20 mouse cellular contexts compared by ENCODE assay signal in the genomic region with DNA sequence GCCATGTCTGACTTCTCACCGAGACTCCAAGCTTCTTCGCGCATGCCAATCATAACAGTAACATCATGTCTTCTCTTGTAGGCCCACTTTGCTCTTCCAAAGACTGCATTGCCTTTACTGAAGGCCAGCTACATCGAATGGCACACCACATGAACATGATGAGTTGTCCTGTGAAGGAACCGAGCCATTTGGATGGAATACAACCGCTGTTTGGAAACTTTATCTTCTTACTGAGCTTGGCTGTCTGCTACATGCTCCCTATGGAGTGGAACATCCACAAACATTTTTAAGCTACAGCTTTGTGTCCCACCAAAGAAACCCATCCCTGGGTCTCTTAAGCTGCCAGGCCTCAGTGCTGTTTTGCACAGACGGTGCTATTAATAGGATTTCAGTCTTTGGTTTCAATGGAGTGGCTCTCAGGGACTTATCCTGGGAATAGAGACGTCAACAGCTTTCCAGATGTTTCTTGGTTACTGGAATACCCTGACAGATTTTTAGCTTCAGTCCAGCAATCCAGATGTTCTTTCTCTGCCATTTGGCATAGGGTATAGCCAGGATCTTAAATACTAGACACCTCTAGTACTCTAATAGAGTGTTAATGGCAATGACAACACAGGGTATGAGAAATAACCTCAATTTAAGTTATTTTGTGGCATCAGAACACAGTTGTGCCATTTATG.
DNase-seq lines count a peak whose midpoint lies in the region; ATAC-seq lines count a peak whose summit lies in the region.
"Had no signal": no experiment of that assay in that cellular context is flagged by ENCODE, and none has a peak within 500 bp of the region (broad histone marks: within the 10 kb centered on the region; RNA-seq: fewer than 3 reads in every experiment).

No protein-coding gene starts in this region.

- no peak overlapping the region for H3K27ac ChIP-seq in heart, embryonic 11.5 days (ENCODE audit: low read depth, low read length)
- peak overlapping the region; percentile 65 for H3K27ac ChIP-seq in lung, embryonic 16.5 days (ENCODE audit: low read length)
- H3K27ac ChIP-seq in embryonic facial prominence, embryonic 14.5 days (replicated peaks; ENCODE audit: low read depth, low read length) = no peak overlapping the region; the same call in 1 of the 2 replicates
- peak overlapping the region; percentile 62 for H3K27ac ChIP-seq in stomach, embryonic 16.5 days (ENCODE audit: low read length)
- H3K27ac ChIP-seq: forebrain, embryonic 13.5 days had no signal

- no peaks in the 10 kb centered on the region for H3K4me1 ChIP-seq in heart, embryonic 11.5 days (ENCODE audit: control insufficient read depth, insufficient read depth, low read length)
- no peaks in the 10 kb centered on the region for H3K4me1 ChIP-seq in lung, embryonic 16.5 days (replicated peaks; ENCODE audit: control insufficient read depth, insufficient read depth, low read length)
- H3K4me1 ChIP-seq in embryonic facial prominence, embryonic 14.5 days (ENCODE audit: control insufficient read depth, insufficient read depth, low read length) = no peaks in the 10 kb centered on the region
- no peaks in the 10 kb centered on the region for H3K4me1 ChIP-seq in stomach, embryonic 16.5 days (ENCODE audit: control insufficient read depth, insufficient read depth, low read length)
- H3K4me1 ChIP-seq: forebrain, embryonic 13.5 days had no signal

- no peak overlapping the region for H3K9ac ChIP-seq in heart, embryonic 11.5 days (ENCODE audit: low read depth, low read length)
- no peak overlapping the region for H3K9ac ChIP-seq in lung, embryonic 16.5 days (ENCODE audit: low read length)
- no peak overlapping the region for H3K9ac ChIP-seq in embryonic facial prominence, embryonic 14.5 days (ENCODE audit: low read depth, low read length)
- H3K9ac ChIP-seq in stomach, embryonic 16.5 days (ENCODE audit: low read length) = no peak overlapping the region
- H3K9ac ChIP-seq: forebrain, embryonic 13.5 days had no signal

- ATAC-seq in heart, embryonic 11.5 days (replicated peaks; ENCODE audit: insufficient number of reproducible peaks, low FRiP score, low TSS enrichment) = no peak
- peak; percentile 83 for ATAC-seq in lung, embryonic 16.5 days (ENCODE audit: low read depth)
- ATAC-seq in embryonic facial prominence, embryonic 14.5 days (ENCODE audit: low read depth) = peak; percentile 37; the same call in 1 of the 2 replicates
- ATAC-seq in stomach, embryonic 16.5 days (ENCODE audit: insufficient read depth, low FRiP score) = peak; percentile 44; the same call in 1 of the 2 replicates
- ATAC-seq: forebrain, embryonic 13.5 days; hindbrain, embryonic 16.5 days; intestine, embryonic 16.5 days had no signal

- DNase-seq in heart, adult 9 months (ENCODE audit: low spot score in 2 of 2) = peak; percentile 29 to 35
- no peak for DNase-seq in lung, adult 18-20 months
- peak; percentile 76 for DNase-seq in embryonic facial prominence, embryonic 14.5 days (ENCODE audit: low spot score)
- DNase-seq in ovary, postnatal 14 days (ENCODE audit: low spot score) = no peak
- DNase-seq: adrenal gland, adult 2 months; cerebellum, adult 2 months; cerebellum, postnatal 36 days; gastrocnemius, postnatal 14 days; lung, postnatal 4 days; right cerebral cortex, postnatal 4 days; thymus, postnatal 4 days had no signal

- H3K36me3 ChIP-seq in heart, embryonic 11.5 days (ENCODE audit: control insufficient read depth, insufficient read depth, low read length) = no peaks in the 10 kb centered on the region
- no peaks in the 10 kb centered on the region for H3K36me3 ChIP-seq in lung, embryonic 16.5 days (ENCODE audit: control insufficient read depth, insufficient read depth, low read length)
- H3K36me3 ChIP-seq in embryonic facial prominence, embryonic 14.5 days (ENCODE audit: control insufficient read depth, insufficient read depth, low read length) = no peaks in the 10 kb centered on the region
- no peaks in the 10 kb centered on the region for H3K36me3 ChIP-seq in stomach, embryonic 16.5 days (ENCODE audit: control insufficient read depth, insufficient read depth, low read length)

- H3K4me2 ChIP-seq in heart, embryonic 11.5 days = no peak overlapping the region
- no peak overlapping the region for H3K4me2 ChIP-seq in lung, embryonic 16.5 days (ENCODE audit: low read depth, low read length)
- no peak overlapping the region for H3K4me2 ChIP-seq in embryonic facial prominence, embryonic 14.5 days (ENCODE audit: low read depth, low read length)
- H3K4me2 ChIP-seq in stomach, embryonic 16.5 days (ENCODE audit: low read depth, low read length) = no peak overlapping the region
- H3K4me2 ChIP-seq: forebrain, embryonic 13.5 days; liver, embryonic 11.5 days; midbrain, embryonic 11.5 days had no signal

- H3K27me3 ChIP-seq in heart, embryonic 11.5 days (ENCODE audit: control insufficient read depth, insufficient read depth, low read length) = no peaks in the 10 kb centered on the region
- no peaks in the 10 kb centered on the region for H3K27me3 ChIP-seq in lung, embryonic 16.5 days (ENCODE audit: control insufficient read depth, insufficient read depth, low read depth, low read length)
- H3K27me3 ChIP-seq in embryonic facial prominence, embryonic 14.5 days (replicated peaks; ENCODE audit: control insufficient read depth, insufficient read depth, low read length) = no peaks in the 10 kb centered on the region
- no peaks in the 10 kb centered on the region for H3K27me3 ChIP-seq in stomach, embryonic 16.5 days (ENCODE audit: control insufficient read depth, insufficient read depth, low read length)
- H3K27me3 ChIP-seq: forebrain, embryonic 13.5 days had no signal

- no peaks in the 10 kb centered on the region for H3K9me3 ChIP-seq in heart, embryonic 11.5 days (replicated peaks; ENCODE audit: control insufficient read depth, low read length)
- no peaks in the 10 kb centered on the region for H3K9me3 ChIP-seq in lung, embryonic 16.5 days (ENCODE audit: control insufficient read depth, low read length)
- H3K9me3 ChIP-seq in embryonic facial prominence, embryonic 14.5 days (ENCODE audit: control insufficient read depth, low read length) = no peaks in the 10 kb centered on the region
- no peaks in the 10 kb centered on the region for H3K9me3 ChIP-seq in stomach, embryonic 16.5 days (replicated peaks; ENCODE audit: control insufficient read depth, low read length)
- H3K9me3 ChIP-seq: forebrain, embryonic 13.5 days had no signal

- H3K4me3 ChIP-seq in heart, embryonic 11.5 days (ENCODE audit: low read depth, low read length) = no peak overlapping the region
- H3K4me3 ChIP-seq in lung, embryonic 16.5 days (ENCODE audit: low read length) = no peak overlapping the region
- no peak overlapping the region for H3K4me3 ChIP-seq in embryonic facial prominence, embryonic 14.5 days (ENCODE audit: low read depth, low read length)
- no peak overlapping the region for H3K4me3 ChIP-seq in stomach, embryonic 16.5 days (replicated peaks; ENCODE audit: low read length)
- H3K4me3 ChIP-seq: erythroblast, embryonic 14.5 days; forebrain, embryonic 13.5 days had no signal

- WGBS in heart, embryonic 11.5 days (ENCODE audit: insufficient replicate concordance) = 73% methylated on average over 8 of the region's 8 CpGs
- WGBS in lung, embryonic 16.5 days = 66% methylated on average over 8 of the region's 8 CpGs
- 71% methylated on average over 8 of the region's 8 CpGs for WGBS in embryonic facial prominence, embryonic 14.5 days
- WGBS in stomach, embryonic 16.5 days = 66% methylated on average over 8 of the region's 8 CpGs

Comparison
In these comparisons a context has a peak if more than half of its experiments do, and no peak if none do; other contexts are left out.
1. DNase-seq: peak in heart, adult 9 months (2 of 2) and embryonic facial prominence, embryonic 14.5 days (single experiment); none in lung, adult 18-20 months (0 of 2) and ovary, postnatal 14 days (single experiment).
2. H3K27ac ChIP-seq: peak in lung, embryonic 16.5 days (single experiment) and stomach, embryonic 16.5 days (single experiment); none in heart, embryonic 11.5 days (single experiment) and embryonic facial prominence, embryonic 14.5 days (single experiment).